In the genomic region with DNA sequence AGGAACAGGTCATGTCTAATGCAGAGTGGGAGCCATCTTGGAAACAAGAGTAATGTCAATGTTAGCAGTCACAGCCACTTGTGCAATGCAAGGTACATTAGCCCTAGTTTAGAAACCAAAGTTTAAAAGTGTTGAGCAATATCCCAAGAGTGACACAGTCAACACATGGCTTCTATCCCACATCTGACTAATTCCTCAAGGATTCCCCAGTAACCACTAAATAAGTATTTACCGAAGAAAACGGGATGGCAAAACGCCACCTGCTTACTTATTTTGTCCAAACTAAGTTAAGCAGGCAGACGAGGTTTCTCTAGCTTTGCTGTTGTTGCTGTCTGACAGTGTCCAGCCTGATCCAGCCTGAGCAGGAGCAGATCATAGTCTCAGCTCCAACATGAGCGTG, we compare ENCODE assay signal across 19 mouse cellular contexts.
DNase-seq lines count a peak whose midpoint lies in the region; ATAC-seq lines count a peak whose summit lies in the region.
"Had no signal": no experiment of that assay in that cellular context is flagged by ENCODE, and none has a peak within 500 bp of the region (broad histone marks: within the 10 kb centered on the region; RNA-seq: fewer than 3 reads in every experiment).

No protein-coding gene starts in this region.

- no peaks in the 10 kb centered on the region for H3K4me1 ChIP-seq in midbrain, embryonic 11.5 days (ENCODE audit: control insufficient read depth, insufficient read depth, low read length)
- H3K4me1 ChIP-seq: heart, embryonic 15.5 days; hindbrain, embryonic 15.5 days; limb, embryonic 15.5 days; neural tube, embryonic 12.5 days; stomach, embryonic 15.5 days had no signal

- no peak for ATAC-seq in frontal cortex, adult (ENCODE audit: low TSS enrichment)
- ATAC-seq in midbrain, embryonic 11.5 days (ENCODE audit: low FRiP score): no peak
- ATAC-seq: midbrain, embryonic 16.5 days had no signal

- peak; percentile 87 for DNase-seq in heart, adult 11 months
- DNase-seq in heart, postnatal 25 days (ENCODE audit: low spot score): no peak
- peak; percentile 40 for DNase-seq in urinary bladder, postnatal 14 days (ENCODE audit: low spot score)
- no peak for DNase-seq in urinary bladder, postnatal 4 days (ENCODE audit: low spot score in 2 of 2)
- DNase-seq in gastrocnemius, postnatal 14 days: peak; percentile 8
- DNase-seq in skeletal muscle tissue, adult 2 months (ENCODE audit: low read depth, low spot score): peak; percentile 62
- no peak for DNase-seq in midbrain, embryonic 11.5 days (ENCODE audit: low spot score, missing footprints)
- DNase-seq: cerebellum, adult 9-11 months; kidney, adult 9 months had no signal

- no peak overlapping the region for H3K27ac ChIP-seq in midbrain, embryonic 11.5 days (ENCODE audit: low read depth, low read length)
- H3K27ac ChIP-seq: heart, embryonic 15.5 days; hindbrain, embryonic 15.5 days; layer of hippocampus, adult 2 months; limb, embryonic 15.5 days; neural tube, embryonic 12.5 days; stomach, embryonic 15.5 days had no signal

- intact Hi-C loops in heart, postnatal 25 days (cut with DNase I): no loop called here
- intact Hi-C loops in gastrocnemius, postnatal 14 days (cut with DNase I; ENCODE audit: low total_unique reads): no loop called here

- no peaks in the 10 kb centered on the region for H3K27me3 ChIP-seq in midbrain, embryonic 11.5 days (ENCODE audit: control insufficient read depth, insufficient read depth, low read length)
- H3K27me3 ChIP-seq: heart, embryonic 15.5 days; hindbrain, embryonic 15.5 days; limb, embryonic 15.5 days; neural tube, embryonic 12.5 days; stomach, embryonic 15.5 days had no signal

- H3K9me3 ChIP-seq in midbrain, embryonic 11.5 days (ENCODE audit: control insufficient read depth, low read length): no peaks in the 10 kb centered on the region
- H3K9me3 ChIP-seq: heart, embryonic 15.5 days; hindbrain, embryonic 15.5 days; neural tube, embryonic 12.5 days; stomach, embryonic 15.5 days had no signal

- no peak overlapping the region for H3K9ac ChIP-seq in midbrain, embryonic 11.5 days (ENCODE audit: low read length)
- H3K9ac ChIP-seq: heart, embryonic 15.5 days; hindbrain, embryonic 15.5 days; limb, embryonic 15.5 days; neural tube, embryonic 12.5 days; stomach, embryonic 15.5 days had no signal

- 88% methylated on average over 5 of the region's 5 CpGs for WGBS in midbrain, embryonic 11.5 days

- no peak overlapping the region for H3K4me3 ChIP-seq in midbrain, embryonic 11.5 days (ENCODE audit: low read depth, low read length)
- H3K4me3 ChIP-seq: erythroblast, embryonic 14.5 days; heart, embryonic 15.5 days; hindbrain, embryonic 15.5 days; layer of hippocampus, adult 2 months; limb, embryonic 15.5 days; neural tube, embryonic 12.5 days; stomach, embryonic 15.5 days had no signal

- no peaks in the 10 kb centered on the region for H3K36me3 ChIP-seq in midbrain, embryonic 11.5 days (ENCODE audit: control insufficient read depth, insufficient read depth, low read length)
- H3K36me3 ChIP-seq: G1E; heart, embryonic 15.5 days; hindbrain, embryonic 15.5 days; limb, embryonic 15.5 days; neural tube, embryonic 12.5 days; stomach, embryonic 15.5 days had no signal

- H3K4me2 ChIP-seq in midbrain, embryonic 11.5 days: no peak overlapping the region
- H3K4me2 ChIP-seq: heart, embryonic 15.5 days; hindbrain, embryonic 15.5 days; limb, embryonic 15.5 days; neural tube, embryonic 12.5 days; stomach, embryonic 15.5 days had no signal

Comparison
In these comparisons a context has a peak if more than half of its experiments do, and no peak if none do; other contexts are left out.
1. DNase-seq: peak in heart, adult 11 months (single experiment), urinary bladder, postnatal 14 days (single experiment), gastrocnemius, postnatal 14 days (single experiment) and skeletal muscle tissue, adult 2 months (single experiment); none in heart, postnatal 25 days (single experiment), urinary bladder, postnatal 4 days (0 of 2) and midbrain, embryonic 11.5 days (single experiment).